Mouse (Mus musculus): ENCODE measurements around the gene Cfap69.

GRCm38 (mm10) chr5:5573749-5574317 lies 90.2 kb downstream of the Cfap69 start, which contains the start of gene Gm8773:
- no peak for TF ChIP-seq CTCF (IDR thresholded peaks at IDR 0.05)
- no peak for TF ChIP-seq POLR2A (IDR thresholded peaks at IDR 0.05; ENCODE audit: insufficient read depth, low read depth, low read length)

Measured in heart, adult 2 months (tissue).